Mouse (Mus musculus) kidney, embryonic 16.5 days (tissue): ENCODE results near the gene Sf3b1. TPM values are rescaled to one million over a fixed set of nuclear protein-coding genes. Genes with fewer than 3 reads are reported as not detected.
"Not testable (repeated sequence)": the region's sequence is repeated elsewhere in the genome, so short reads cannot be mapped to it uniquely, and the experiment has no call there.

Source experiments
- ATAC-seq: fragments of 200-750 bp; cut with Nextera tagmentation; 2 replicates; pipeline ENCODE4 v1.8.0; 2017; ENCODE audit warnings: moderate TSS enrichment; ENCODE audit not compliant: low FRiP score, low TSS enrichment
- H3K27ac ChIP-seq: fragments of 300-500 bp; sonication (generic); 2 replicates; pipeline ENCODE4 v1.5.1; 2014; ENCODE audit warnings: low read length
- H3K27me3 ChIP-seq: fragments of 300-500 bp; sonication (generic); 2 replicates; pipeline ENCODE4 v1.6.1; 2014; ENCODE audit warnings: low read length, control low read depth, mixed read lengths; ENCODE audit not compliant: insufficient read depth
- H3K36me3 ChIP-seq: fragments of 300-500 bp; sonication (generic); 2 replicates; pipeline ENCODE4 v1.6.1; 2014; ENCODE audit warnings: low read length, control low read depth, mixed read lengths; ENCODE audit not compliant: insufficient read depth
- H3K4me1 ChIP-seq: fragments of 300-500 bp; sonication (generic); 2 replicates; pipeline ENCODE4 v1.6.1; 2014; ENCODE audit warnings: low read length, control low read depth, mixed read lengths; ENCODE audit not compliant: insufficient read depth
- H3K4me2 ChIP-seq: fragments of 300-500 bp; sonication (generic); replicated peaks from 2 replicates; pipeline ENCODE4 v1.6.1; 2014; ENCODE audit warnings: low read depth, low read length
- H3K4me3 ChIP-seq: fragments of 300-500 bp; sonication (generic); 2 replicates; pipeline ENCODE4 v1.5.1; 2014; ENCODE audit warnings: mild to moderate bottlenecking, low read length
- H3K9ac ChIP-seq: fragments of 300-500 bp; sonication (generic); replicated peaks from 2 replicates; pipeline ENCODE4 v1.6.1; 2014; ENCODE audit warnings: low read length
- H3K9me3 ChIP-seq: fragments of 300-500 bp; sonication (generic); 2 replicates; pipeline ENCODE4 v1.6.1; 2016; ENCODE audit warnings: low read length, control low read depth
- WGBS: fragments of 180-500 bp; shearing (Covaris S2); extraction: QIAGEN DNeasy Blood & Tissue Kit; methylation state at CpG from one replicate; pipeline ENCODE4 v1.1.7; 2014; 5-methylcytosine and 5-hydroxymethylcytosine counted together
- polyA plus RNA-seq: library from polyadenylated mRNA; unstranded; fragments of >200 nt; fragmentation: Nextera tagmentation; extraction: Ambion mirVana; gene quantifications from 2 replicates; pipeline ENCODE4 v1.2.1, GENCODE M21; 2015

The Sf3b1 gene
- polyA plus RNA-seq, 1 experiment from 2014 or later, result 284 TPM

DNA sequence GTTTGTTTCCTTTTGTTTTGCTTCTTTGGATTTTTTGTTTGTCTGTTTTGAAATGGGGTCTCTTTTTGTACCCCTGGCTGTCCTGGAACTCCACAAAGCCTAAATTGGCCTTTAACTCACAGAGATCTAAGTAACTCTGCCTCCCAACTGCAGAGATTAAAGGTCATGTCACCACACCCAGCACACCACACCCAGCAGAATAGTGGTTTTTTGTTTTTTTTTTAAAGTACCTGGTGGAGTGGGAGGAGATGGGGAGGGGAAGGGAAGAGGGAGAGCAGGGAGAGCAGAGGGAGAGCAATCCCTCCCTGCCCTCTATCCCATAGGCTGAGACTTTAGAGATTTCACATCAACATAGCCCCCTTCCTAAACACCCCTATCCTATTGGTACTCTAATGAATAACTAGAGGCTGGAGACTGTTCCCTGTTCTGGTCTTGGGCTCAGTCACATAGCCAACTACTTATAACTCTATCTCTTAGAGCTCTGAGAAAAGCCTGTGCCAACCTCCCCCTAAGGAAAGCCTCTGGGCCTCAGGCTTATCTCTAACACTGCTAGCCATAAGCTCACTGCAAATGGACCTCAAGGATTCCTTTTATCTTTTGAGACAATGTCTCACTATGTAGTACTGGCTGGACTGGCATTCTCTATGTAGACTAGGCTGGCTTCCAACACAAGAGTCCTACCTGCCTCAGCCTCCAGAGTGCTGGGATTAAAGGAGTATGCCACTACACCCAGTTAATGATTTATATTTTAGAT is 3.9 kb upstream of the Sf3b1 start:
- Histone ChIP-seq H3K9ac (no peak overlapping the region), H3K27me3 (no peaks in the 10 kb centered on the region), H3K4me2 (no peak overlapping the region), H3K4me3 (no peak overlapping the region), H3K9me3 (no peaks in the 10 kb centered on the region), H3K36me3 (no peaks in the 10 kb centered on the region), H3K4me1 (no peaks in the 10 kb centered on the region), H3K27ac (no peak overlapping the region)
- no peak for ATAC-seq

DNA sequence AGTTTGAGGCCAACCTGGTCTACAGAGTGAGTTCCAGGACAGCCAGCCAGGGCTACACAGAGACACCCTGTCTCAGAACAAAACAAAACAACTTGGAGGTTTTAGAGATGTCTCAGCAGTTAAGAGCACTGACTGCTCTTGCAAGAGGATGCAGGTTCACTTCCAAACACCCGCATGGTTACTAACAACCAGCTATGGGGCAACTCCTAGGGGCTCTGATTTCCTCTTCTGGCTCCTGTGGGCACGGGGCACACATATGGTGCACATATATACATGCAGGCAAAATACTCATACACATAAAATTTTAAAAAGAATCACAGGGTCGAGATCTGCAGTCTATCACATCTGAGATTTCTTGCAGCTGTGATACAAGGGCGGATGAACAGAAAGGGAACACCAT is 2.2 kb upstream of the Sf3b1 start:
- H3K4me2 ChIP-seq, result no peak overlapping the region
- no peak overlapping the region for H3K4me3 ChIP-seq
- H3K27ac ChIP-seq, result no peak overlapping the region
- peaks cover 11% of the 10 kb centered on the region for H3K4me1 ChIP-seq
- H3K9me3 ChIP-seq, result no peaks in the 10 kb centered on the region
- no peaks in the 10 kb centered on the region for H3K36me3 ChIP-seq
- 0 out of 2 replicates have a peak overlapping the region, but pooled peaks have one; percentile 31 for H3K9ac ChIP-seq
- H3K27me3 ChIP-seq, result no peaks in the 10 kb centered on the region
- 69% methylated on average over 4 of the region's 4 CpGs for WGBS
- no peak for ATAC-seq

DNA sequence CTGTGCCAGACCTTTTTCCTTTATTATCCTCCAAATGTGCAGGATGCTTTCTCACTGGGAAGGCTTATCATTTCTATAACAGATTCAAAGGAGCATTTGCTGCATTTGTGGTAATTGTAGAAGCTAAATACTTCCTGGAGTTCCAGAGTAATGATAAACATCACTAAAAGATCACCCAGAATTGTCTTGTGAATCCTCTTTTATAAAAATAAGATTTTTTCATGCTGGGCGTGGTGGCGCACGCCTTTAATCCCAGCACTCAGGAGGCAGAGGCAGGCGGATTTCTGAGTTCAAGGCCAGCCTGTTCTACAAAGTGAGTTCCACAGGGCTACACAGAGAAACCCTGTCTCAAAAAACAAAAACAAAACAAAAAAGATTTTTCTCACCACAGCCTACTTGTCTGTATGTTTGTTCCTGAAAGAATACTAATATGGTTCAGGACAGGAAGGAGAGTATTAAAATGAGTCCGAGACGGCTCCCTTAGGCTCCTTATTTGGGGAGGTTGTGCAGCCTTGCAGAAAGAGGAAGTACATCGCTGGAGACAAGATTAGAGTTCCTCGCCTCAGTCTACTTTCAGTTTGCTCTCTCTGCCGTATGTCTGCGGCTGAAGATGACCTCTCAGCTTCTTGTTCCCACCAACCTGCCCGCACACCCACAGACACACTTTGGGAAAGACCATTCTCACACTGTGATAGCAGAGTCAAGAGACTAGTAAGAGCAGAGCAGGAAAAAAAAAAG is 1.4 kb upstream of the Sf3b1 start:
- no peak overlapping the region for H3K27ac ChIP-seq

DNA sequence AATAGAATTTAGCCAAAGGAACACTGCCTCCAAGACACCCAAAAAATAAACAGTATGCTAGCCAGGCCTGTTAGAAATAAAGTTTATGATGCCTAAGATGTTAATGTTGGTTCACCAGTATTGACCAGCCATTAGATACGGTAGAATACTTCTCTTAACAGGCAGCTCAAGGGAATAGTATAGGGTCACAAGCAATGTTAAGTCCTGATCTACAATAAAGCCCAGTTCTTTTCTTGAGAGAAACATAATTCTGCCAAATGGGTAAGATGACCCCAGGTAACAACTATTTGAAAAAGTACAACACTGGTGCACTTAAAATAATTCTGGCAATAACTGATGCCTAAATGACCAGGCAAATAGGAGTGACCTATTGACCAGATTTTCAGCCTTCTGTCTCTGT is 685 bp upstream of the Sf3b1 start:
- ATAC-seq, result no peak
- Histone ChIP-seq H3K9ac (no peak overlapping the region), H3K9me3 (no peaks in the 10 kb centered on the region), H3K27ac (no peak overlapping the region), H3K36me3 (no peaks in the 10 kb centered on the region), H3K27me3 (no peaks in the 10 kb centered on the region), H3K4me1 (peaks cover 14% of the 10 kb centered on the region), H3K4me2 (peak overlapping the region; percentile 50), H3K4me3 (peak overlapping the region; percentile 100; the same call in 1 of the 2 replicates)
- WGBS, result 88% methylated on average over 1 of the region's 1 CpGs

More for the DNA sequence above, 1.4 kb upstream of the Sf3b1 start:
- H3K4me2 ChIP-seq, result no peak overlapping the region
- no peaks in the 10 kb centered on the region for H3K27me3 ChIP-seq
- H3K36me3 ChIP-seq, result no peaks in the 10 kb centered on the region
- no peak for ATAC-seq
- H3K9me3 ChIP-seq, result no peaks in the 10 kb centered on the region
- peak overlapping the region; percentile 31; the same call in 1 of the 2 replicates for H3K9ac ChIP-seq
- H3K4me1 ChIP-seq, result peaks cover 14% of the 10 kb centered on the region
- H3K4me3 ChIP-seq, result no peak overlapping the region
- WGBS, result 79% methylated on average over 11 of the region's 11 CpGs

DNA sequence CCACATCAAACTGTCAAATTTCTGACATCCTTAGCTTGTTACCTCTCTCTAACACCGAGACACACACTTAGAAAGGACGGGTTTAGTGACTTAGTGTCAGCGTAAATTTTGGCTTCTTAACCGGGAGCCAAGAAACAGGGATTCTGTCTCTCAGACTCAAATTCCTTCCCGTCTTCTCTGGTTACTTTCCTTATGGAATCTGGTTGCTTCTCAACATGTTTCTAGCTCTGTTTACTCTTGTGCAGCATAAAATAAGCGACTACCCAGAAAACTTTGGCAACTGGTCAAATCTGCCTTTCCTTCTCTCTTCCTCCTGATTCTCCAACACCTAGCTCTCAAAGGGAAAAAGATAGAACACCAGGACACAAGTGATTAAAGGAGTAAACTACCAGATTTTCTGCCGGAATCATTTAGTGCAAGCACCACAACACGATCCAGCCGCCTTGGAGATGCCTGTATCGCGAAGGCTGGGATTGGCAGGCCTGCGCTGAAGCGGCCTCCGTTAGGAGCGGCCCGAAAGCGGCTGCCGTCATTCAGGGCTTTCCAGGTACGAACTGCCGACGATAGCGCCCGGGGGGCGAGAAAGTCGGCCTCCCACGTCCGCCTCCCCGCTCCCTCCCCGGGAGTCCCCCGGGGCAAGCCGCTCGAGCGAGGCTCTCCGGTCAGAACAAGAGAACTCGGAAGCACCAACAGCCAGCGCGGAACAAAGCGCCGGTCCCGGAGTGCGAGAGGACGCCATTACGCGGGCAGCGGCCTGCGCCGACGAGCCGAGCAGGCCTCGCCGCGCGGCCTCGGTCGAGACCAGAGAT is 633 bp downstream of the Sf3b1 start:
- peak overlapping the region; percentile 93 for H3K27ac ChIP-seq
- peaks cover 14% of the 10 kb centered on the region for H3K4me1 ChIP-seq
- peak overlapping the region; percentile 82 for H3K4me2 ChIP-seq
- peak overlapping the region; percentile 100 for H3K4me3 ChIP-seq
- no peaks in the 10 kb centered on the region for H3K9me3 ChIP-seq
- ATAC-seq, result peak; percentile 62
- H3K27me3 ChIP-seq, result no peaks in the 10 kb centered on the region
- H3K9ac ChIP-seq, result peak overlapping the region; percentile 99
- under 1% methylated on average over 55 of the region's 55 CpGs for WGBS
- no peaks in the 10 kb centered on the region for H3K36me3 ChIP-seq

DNA sequence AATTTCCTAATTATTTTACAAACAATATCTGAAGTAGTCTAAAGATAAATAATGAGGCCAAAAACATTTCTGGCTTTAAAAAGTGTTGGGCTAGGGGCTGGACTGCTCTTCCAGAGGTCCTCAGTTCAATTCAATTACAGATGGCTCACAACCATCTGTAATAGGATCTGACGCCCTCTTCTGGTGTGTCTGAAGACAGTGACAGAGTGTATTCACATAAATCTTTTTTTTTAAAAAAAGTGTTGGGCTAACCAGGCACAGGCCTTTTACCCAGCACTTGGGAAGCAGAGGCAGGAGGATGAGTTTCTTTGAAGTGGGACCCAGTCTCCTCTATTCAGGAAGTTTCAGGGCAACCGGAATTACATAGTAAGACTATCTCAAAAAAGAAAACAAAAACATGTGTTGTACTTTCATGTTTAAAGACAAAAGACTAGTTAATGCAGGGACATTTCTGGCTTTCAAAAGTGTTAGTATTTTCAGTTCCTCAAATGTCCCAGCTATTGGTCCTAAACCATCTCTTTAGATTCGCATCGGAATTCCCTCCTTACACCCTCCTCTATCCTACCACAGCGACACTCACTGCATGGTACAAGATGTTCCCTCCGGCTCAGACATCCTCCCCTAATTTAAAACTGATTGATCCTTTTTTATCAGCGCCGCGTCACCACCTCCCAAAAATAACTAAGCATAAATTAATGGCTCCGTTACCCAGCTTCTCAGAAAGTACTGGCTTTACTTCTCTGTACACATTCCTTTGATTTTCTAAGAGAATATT is 1.4 kb downstream of the Sf3b1 start:
- 5% methylated on average over 10 of the region's 10 CpGs for WGBS
- no peak for ATAC-seq
- Histone ChIP-seq H3K4me1 (peaks cover 14% of the 10 kb centered on the region), H3K9ac (peak overlapping the region; percentile 99), H3K4me3 (peak overlapping the region; percentile 100), H3K4me2 (peak overlapping the region; percentile 82), H3K36me3 (no peaks in the 10 kb centered on the region), H3K27ac (no peak overlapping the region), H3K9me3 (no peaks in the 10 kb centered on the region), H3K27me3 (no peaks in the 10 kb centered on the region)

DNA sequence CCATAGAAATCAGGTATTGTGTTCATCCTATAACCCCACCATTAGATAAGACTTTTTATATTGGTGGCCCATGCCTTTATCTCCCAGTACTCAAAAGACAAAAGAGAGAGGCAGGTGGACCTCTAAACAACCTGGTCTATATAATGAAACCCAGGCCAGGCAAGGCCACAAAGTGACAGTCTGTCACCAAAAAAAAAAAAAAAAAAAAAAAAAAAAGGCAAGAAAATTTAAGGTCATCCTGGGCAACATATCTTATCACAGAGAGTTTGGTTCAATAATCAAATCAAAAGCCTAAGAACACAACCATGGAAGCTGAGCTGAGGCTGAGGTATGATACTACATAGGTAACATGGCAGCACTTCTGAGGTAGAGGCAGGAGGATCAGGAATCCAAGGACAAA is 5.4 kb downstream of the Sf3b1 start:
- no peak overlapping the region for H3K4me3 ChIP-seq
- no peak overlapping the region for H3K27ac ChIP-seq
- H3K4me1 ChIP-seq, result peaks cover 14% of the 10 kb centered on the region
- H3K36me3 ChIP-seq, result peaks cover 8% of the 10 kb centered on the region; the same call in 1 of the 2 replicates
- H3K9ac ChIP-seq, result no peak overlapping the region
- H3K27me3 ChIP-seq, result no peaks in the 10 kb centered on the region
- no peaks in the 10 kb centered on the region for H3K9me3 ChIP-seq
- no peak overlapping the region for H3K4me2 ChIP-seq
- ATAC-seq, result no peak

DNA sequence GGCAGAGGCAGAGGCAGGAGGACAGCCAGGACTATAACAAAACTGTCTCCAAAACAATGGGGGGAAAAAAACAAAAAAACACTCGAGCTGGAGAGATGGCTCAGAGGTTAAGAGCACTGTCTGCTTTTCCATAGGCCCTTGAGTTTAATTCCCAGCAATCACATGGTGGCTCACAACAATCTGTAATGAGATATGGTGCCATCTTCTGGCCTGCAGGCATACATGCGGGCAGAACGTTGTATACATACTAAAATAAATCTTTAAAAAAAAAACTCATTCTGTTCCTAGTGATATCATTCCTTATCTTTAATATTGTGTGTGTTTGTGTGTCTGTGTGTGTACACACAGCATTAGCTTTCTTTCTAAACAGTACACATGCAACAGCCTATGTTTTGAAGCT is 14.8 kb downstream of the Sf3b1 start:
- H3K4me3 ChIP-seq, result no peak overlapping the region
- H3K9ac ChIP-seq, result no peak overlapping the region
- no peaks in the 10 kb centered on the region for H3K9me3 ChIP-seq
- H3K36me3 ChIP-seq, result peaks cover 58% of the 10 kb centered on the region
- whole genome bisulfite sequencing, result 66% methylated on average over 3 of the region's 3 CpGs
- ATAC-seq, result no peak
- no peaks in the 10 kb centered on the region for H3K27me3 ChIP-seq
- H3K4me1 ChIP-seq, result no peaks in the 10 kb centered on the region
- H3K4me2 ChIP-seq, result no peak overlapping the region
- no peak overlapping the region for H3K27ac ChIP-seq

DNA sequence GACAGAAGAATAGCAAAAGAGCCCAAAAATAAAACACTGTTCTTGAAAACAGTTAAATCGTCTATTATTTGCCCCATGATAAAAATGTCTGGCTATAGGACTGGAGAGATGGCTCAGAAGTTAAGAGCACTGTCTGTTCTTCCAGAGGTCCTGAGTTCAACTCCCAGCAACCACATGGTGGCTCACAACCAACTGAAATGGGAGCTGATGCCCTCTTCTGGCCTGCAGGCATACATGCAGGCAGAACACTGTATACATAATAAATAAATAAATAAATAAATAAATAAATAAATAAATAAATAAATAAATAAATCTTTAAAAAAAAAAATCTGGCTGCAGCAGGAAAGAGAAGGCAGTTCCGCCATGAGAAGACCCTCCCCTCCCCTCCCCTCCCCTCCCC is 19.0 kb downstream of the Sf3b1 start:
- peaks cover 61% of the 10 kb centered on the region for H3K36me3 ChIP-seq
- WGBS, result 81% methylated on average over 2 of the region's 2 CpGs
- not testable (repeated sequence) for H3K9me3 ChIP-seq, ATAC-seq, H3K4me1 ChIP-seq, H3K4me2 ChIP-seq, H3K27ac ChIP-seq, H3K9ac ChIP-seq, H3K4me3 ChIP-seq, H3K27me3 ChIP-seq
